Mouse (Mus musculus) heart, adult 2 months (tissue): ENCODE measurements around the gene Clasp2. TPM values are rescaled to one million over a fixed set of nuclear protein-coding genes. Genes with fewer than 3 reads are reported as not detected.
"Not testable (repeated sequence)": the region's sequence is repeated elsewhere in the genome, so short reads cannot be mapped to it uniquely, and the experiment has no call there.

Experiments used
- DNase-seq, 2 experiments: peaks; one replicate each; pipeline ENCODE4 v3.0.0; 2021
- H3K27ac ChIP-seq: fragments of 200-600 bp; 2 replicates; pipeline ENCODE4 v1.8.1; 2022
- H3K27me3 ChIP-seq: fragments of 200-500 bp; 2 replicates; pipeline ENCODE4 v1.6.1; 2012; ENCODE audit warnings: mild to moderate bottlenecking, low read length, inconsistent platforms, mixed read lengths; ENCODE audit not compliant: control insufficient read depth, insufficient read depth
- H3K36me3 ChIP-seq: fragments of 200-500 bp; 2 replicates; pipeline ENCODE4 v1.6.1; 2012; ENCODE audit warnings: low read length, inconsistent platforms; ENCODE audit not compliant: control insufficient read depth, insufficient read depth
- H3K4me1 ChIP-seq: fragments of 200-500 bp; 2 replicates; pipeline ENCODE4 v1.6.1; 2011; ENCODE audit warnings: low read length; ENCODE audit not compliant: control insufficient read depth, insufficient read depth
- H3K4me3 ChIP-seq: fragments of 200-600 bp; 2 replicates; pipeline ENCODE4 v1.8.1; 2022
- H3K79me2 ChIP-seq: fragments of 200-500 bp; replicated peaks from 2 replicates; pipeline ENCODE4 v1.6.1; 2012; ENCODE audit warnings: mild to moderate bottlenecking, inconsistent platforms, low read length, moderate library complexity, mixed read lengths; ENCODE audit not compliant: control insufficient read depth, insufficient read depth
- H3K9ac ChIP-seq: fragments of 200-500 bp; 2 replicates; pipeline ENCODE4 v1.6.1; 2012; ENCODE audit warnings: low read depth, mild to moderate bottlenecking, control low read depth, inconsistent platforms, low read length, mixed read lengths
- CTCF ChIP-seq: fragments of 200-600 bp; IDR thresholded peaks from 2 replicates; pipeline ENCODE4 v1.8.1; 2022; ENCODE audit warnings: antibody characterized with exemption, mild to moderate bottlenecking, moderate library complexity
- EP300 ChIP-seq: fragments of 200-500 bp; IDR thresholded peaks from 2 replicates; pipeline ENCODE4 v1.6.1; 2011; ENCODE audit warnings: low read depth, low read length, control low read depth; ENCODE audit not compliant: insufficient read depth
- POLR2A ChIP-seq: fragments of 200-500 bp; IDR thresholded peaks from 2 replicates; pipeline ENCODE4 v1.6.1; 2011; ENCODE audit warnings: mild to moderate bottlenecking, low read depth, low read length, control low read depth; ENCODE audit not compliant: insufficient read depth
- WGBS: fragments of 180-500 bp; shearing (Covaris S2); methylation state at CpG from one replicate; pipeline ENCODE4 v1.1.7; 2018; 5-methylcytosine and 5-hydroxymethylcytosine counted together
- intact Hi-C: fragments of 180-260 bp; cut with DNase I; formaldehyde crosslinking; loops from one replicate; pipeline ENCODE4 v1.15.1; 2025
- polyA plus RNA-seq: library from polyadenylated mRNA; depleted of rRNA; stranded (reverse); fragments of >200 nt; gene quantifications from 2 replicates; pipeline ENCODE4 v1.2.3, GENCODE M21; 2012
- total RNA-seq, 2 experiments: library from RNA; stranded (reverse); gene quantifications; 2 replicates each; pipeline ENCODE4 v1.2.3; 2021

Gene Clasp2
- total and polyA plus RNA-seq, 3 experiments, result 14.2 to 56.2 (median 53.6) TPM

- no peak overlapping the region for H3K27ac ChIP-seq
- no peak for TF ChIP-seq CTCF
- no peak for TF ChIP-seq EP300
- TF ChIP-seq POLR2A, result no peak
- 75% methylated on average over 5 of the region's 5 CpGs for WGBS
- no peak overlapping the region for H3K9ac ChIP-seq
- no peak for DNase-seq
- no peaks in the 10 kb centered on the region for H3K4me1 ChIP-seq
- no peak overlapping the region for H3K4me3 ChIP-seq
- H3K79me2 ChIP-seq, result no peaks in the 10 kb centered on the region
- H3K27me3 ChIP-seq, result no peaks in the 10 kb centered on the region
- intact Hi-C loops, result no loop called here
- no peaks in the 10 kb centered on the region; the same call in 1 of the 2 replicates for H3K36me3 ChIP-seq
Observed at GRCm38 (mm10) chr9:113859420-113859819, 118.1 kb downstream of the Clasp2 start.

- no peak for DNase-seq
- H3K4me3 ChIP-seq, result no peak overlapping the region
- WGBS, result 90% methylated on average over 5 of the region's 5 CpGs
- H3K9ac ChIP-seq, result no peak overlapping the region
- H3K36me3 ChIP-seq, result peaks cover 2% of the 10 kb centered on the region; the same call in 1 of the 2 replicates
- no peaks in the 10 kb centered on the region for H3K79me2 ChIP-seq
- intact Hi-C loops, result no loop called here
- no peaks in the 10 kb centered on the region for H3K4me1 ChIP-seq
- no peak for TF ChIP-seq POLR2A
- TF ChIP-seq EP300, result no peak
- TF ChIP-seq CTCF, result no peak
- H3K27me3 ChIP-seq, result no peaks in the 10 kb centered on the region
- no peak overlapping the region for H3K27ac ChIP-seq
Observed at GRCm38 (mm10) chr9:113863370-113863999, 122.2 kb downstream of the Clasp2 start.

GRCm38 (mm10) chr9:113867951-113868350 lies 126.7 kb downstream of the Clasp2 start:
- H3K4me1 ChIP-seq, result no peaks in the 10 kb centered on the region
- no peak overlapping the region for H3K9ac ChIP-seq
- peaks cover 2% of the 10 kb centered on the region for H3K36me3 ChIP-seq
- no peak overlapping the region for H3K27ac ChIP-seq
- WGBS, result 46% methylated on average over 5 of the region's 5 CpGs
- TF ChIP-seq POLR2A, result no peak
- TF ChIP-seq CTCF, result no peak
- no peak for TF ChIP-seq EP300
- no peaks in the 10 kb centered on the region for H3K27me3 ChIP-seq
- intact Hi-C loops, result no loop called here
- H3K79me2 ChIP-seq, result no peaks in the 10 kb centered on the region
- no peak overlapping the region for H3K4me3 ChIP-seq
- DNase-seq, result no peak

- TF ChIP-seq POLR2A (no peak), EP300 (no peak), CTCF (no peak)
- Histone ChIP-seq H3K36me3 (peaks cover 2% of the 10 kb centered on the region), H3K4me1 (no peaks in the 10 kb centered on the region), H3K27ac (no peak overlapping the region), H3K79me2 (no peaks in the 10 kb centered on the region), H3K4me3 (no peak overlapping the region), H3K27me3 (no peaks in the 10 kb centered on the region), H3K9ac (no peak overlapping the region)
- intact Hi-C loops, result no loop called here
- DNase-seq, result no peak
- 97% methylated on average over 3 of the region's 3 CpGs for WGBS
Observed at GRCm38 (mm10) chr9:113894903-113895302, 153.6 kb downstream of the Clasp2 start.

GRCm38 (mm10) chr9:113903136-113903535 lies 161.9 kb downstream of the Clasp2 start:
- peaks cover 7% of the 10 kb centered on the region for H3K36me3 ChIP-seq
- H3K27me3 ChIP-seq, result no peaks in the 10 kb centered on the region
- no peak for TF ChIP-seq POLR2A
- no peak for TF ChIP-seq CTCF
- TF ChIP-seq EP300, result no peak
- intact Hi-C loops, result loop anchor here (5.0 kb wide), 1 partner anchor 161 kb away; the partner anchor contains the start of gene Clasp2
- DNase-seq, result no peak
- no peak overlapping the region for H3K9ac ChIP-seq
- H3K4me3 ChIP-seq, result no peak overlapping the region
- no peaks in the 10 kb centered on the region for H3K4me1 ChIP-seq
- peak overlapping the region; percentile 23 for H3K27ac ChIP-seq
- no peaks in the 10 kb centered on the region for H3K79me2 ChIP-seq
- 44% methylated on average over 4 of the region's 4 CpGs for WGBS

- 99% methylated on average over 6 of the region's 6 CpGs for WGBS
- not testable (repeated sequence) for H3K4me1 ChIP-seq, DNase-seq, H3K9ac ChIP-seq, H3K36me3 ChIP-seq, H3K27ac ChIP-seq, H3K27me3 ChIP-seq, H3K4me3 ChIP-seq, H3K79me2 ChIP-seq
- TF ChIP-seq CTCF, result peak; percentile 51
- intact Hi-C loops, result loop anchor here (5.0 kb wide), 1 partner anchor 162 kb away; the partner anchor contains the start of gene Clasp2
Observed at GRCm38 (mm10) chr9:113904315-113904714, 163.0 kb downstream of the Clasp2 start.
